Mouse (Mus musculus) CD4-positive naive resting alpha-beta T cell, adult 57 days (primary cell): ENCODE measurements around the gene Vstm5. TPM values are rescaled to one million over a fixed set of nuclear protein-coding genes. Genes with fewer than 3 reads are reported as not detected.

Experiments
- total RNA-seq: library from RNA; stranded (reverse); gene quantifications from one replicate; pipeline ENCODE4 v1.2.4, GENCODE M21; 2023

Gene Vstm5
- total RNA-seq: not detected

GRCm38 (mm10) chr9:15239042-15239925 is at the start of gene Vstm5:
TSS of gene Vstm5 (plus strand) at chr9:15239045.

GRCm38 (mm10) chr9:15279649-15280490 is 41.0 kb downstream of the Vstm5 start, which contains the start of gene Med17:
TSS of gene Med17 (minus strand) at chr9:15279931.

DNA sequence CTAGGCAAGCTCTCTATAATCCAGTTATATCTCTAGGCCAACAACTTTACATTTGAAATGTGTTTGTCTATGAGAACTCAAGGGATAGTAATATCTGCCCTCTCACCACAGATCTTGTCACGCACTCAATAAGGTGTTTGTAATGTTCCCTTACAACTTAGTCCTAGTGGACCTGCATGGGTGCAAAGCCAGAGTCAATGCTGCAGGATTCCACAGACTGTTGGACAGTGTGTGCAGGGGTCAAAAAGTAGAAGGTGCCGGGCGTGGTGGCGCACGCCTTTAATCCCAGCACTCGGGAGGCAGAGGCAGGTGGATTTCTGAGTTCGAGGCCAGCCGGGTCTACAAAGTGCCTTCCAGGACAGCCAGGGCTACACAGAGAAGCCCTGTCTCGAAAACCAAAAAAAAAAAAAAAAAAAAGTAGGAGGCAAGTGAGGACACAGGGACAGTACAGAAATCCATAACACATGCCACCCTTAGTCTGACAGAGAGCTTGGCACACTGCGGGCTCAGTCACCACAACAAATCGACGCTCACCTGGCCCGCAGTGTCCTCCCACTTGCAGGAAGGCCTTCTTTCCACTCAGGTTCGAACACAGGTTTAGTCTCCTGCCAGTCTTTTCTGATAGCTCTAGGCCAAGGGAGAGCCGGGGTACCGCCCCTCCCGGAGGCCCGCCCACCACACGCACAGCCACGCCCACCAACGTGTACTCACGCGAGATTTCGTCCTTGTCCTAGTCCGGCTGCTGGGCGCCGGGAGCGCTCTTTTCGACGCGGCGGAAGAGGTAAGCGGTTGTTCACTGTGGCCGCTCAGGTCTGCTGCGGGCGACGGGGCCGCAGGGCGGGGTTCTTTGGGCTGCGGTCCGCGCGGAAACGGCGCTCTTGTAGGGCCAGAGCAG is 66.9 kb downstream of the Vstm5 start, which contains the start of gene Taf1d:
Gene Taf1d, plus strand, starts transcription at position 712 of the 895 bp plus-strand sequence.

DNA sequence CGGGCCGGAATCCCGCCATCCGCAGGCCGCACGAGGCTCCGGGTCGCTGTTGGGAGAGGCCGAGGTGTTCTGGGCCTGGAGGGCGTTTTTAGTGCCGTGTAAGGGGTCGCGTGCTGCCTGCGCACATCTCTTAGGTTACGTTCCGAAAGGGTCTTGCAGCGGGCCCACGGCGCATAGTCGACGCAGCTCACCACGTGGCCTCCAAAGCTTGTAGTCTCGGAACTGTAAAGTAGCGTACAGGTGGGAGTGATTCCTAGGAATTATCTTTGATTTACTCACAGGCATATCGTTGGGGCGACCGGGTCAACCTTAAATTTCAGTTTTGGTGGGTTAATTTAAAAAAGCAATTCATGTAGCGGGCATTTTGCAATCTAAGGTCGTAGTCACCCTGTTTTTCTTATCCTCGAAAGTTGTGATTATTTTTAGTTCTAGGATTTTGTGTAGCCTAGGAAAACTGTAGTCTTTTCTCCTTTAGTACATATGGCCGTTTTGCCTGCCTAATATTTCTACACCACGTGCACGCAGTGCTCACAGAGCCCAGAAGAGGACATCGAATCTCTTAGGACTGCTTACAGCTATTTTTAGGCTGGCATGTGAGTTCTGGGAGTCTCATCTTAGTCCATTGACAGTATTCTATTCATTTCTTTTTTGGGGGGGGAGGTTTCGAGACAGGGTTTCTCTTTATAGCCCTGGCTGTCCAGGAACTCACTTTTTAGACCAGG is 67.7 kb downstream of the Vstm5 start, which contains the start of gene 4931406C07Rik:
Gene 4931406C07Rik, minus strand, starts transcription at position 51 of the 722 bp plus-strand sequence.

Other genes with a start within 250 kb of the Vstm5 start
- gene Panx1, start 193.6 kb upstream of the Vstm5 start, total RNA-seq: 64.3 TPM
- not detected for gene Hephl1, start 126.9 kb upstream of the Vstm5 start, total RNA-seq
- gene Med17, start 40.9 kb downstream of the Vstm5 start, total RNA-seq: 48.2 TPM
- gene Taf1d, start 67.2 kb downstream of the Vstm5 start, total RNA-seq: 292 TPM
- gene 4931406C07Rik, start 67.4 kb downstream of the Vstm5 start, total RNA-seq: 3.4 TPM
- 40.4 TPM for gene Cep295, start 118.7 kb downstream of the Vstm5 start, total RNA-seq